Mouse (Mus musculus) ES-Bruce4 (cell line): ENCODE data around the gene Mrpl3.

ENCODE experiments used
- CTCF ChIP-seq: IDR thresholded peaks from one replicate; pipeline ENCODE4 v1.8.1; 2011; ENCODE audit warnings: low read depth, low read length
- EP300 ChIP-seq: IDR thresholded peaks from 2 replicates; pipeline ENCODE4 v1.6.1; 2011; ENCODE audit warnings: low read depth, low read length; ENCODE audit not compliant: insufficient read depth
- POLR2A ChIP-seq: IDR thresholded peaks from one replicate; pipeline ENCODE4 v1.8.1; 2011; ENCODE audit warnings: low read length; ENCODE audit not compliant: insufficient read depth

- TF ChIP-seq POLR2A (no peak), EP300 (no peak), CTCF (no peak)
Measured at GRCm38 (mm10) chr9:105103893-105104292, 50.9 kb downstream of the Mrpl3 start.
